Mouse (Mus musculus) small intestine, adult 2 months (tissue): Measurements from ENCODE around the gene Axl. TPM values are rescaled to one million over a fixed set of nuclear protein-coding genes. Genes with fewer than 3 reads are reported as not detected.
"Not testable (repeated sequence)": the region's sequence is repeated elsewhere in the genome, so short reads cannot be mapped to it uniquely, and the experiment has no call there.

Experiments used
- H3K27ac ChIP-seq: fragments of 200-500 bp; 2 replicates; pipeline ENCODE4 v1.5.1; 2012; ENCODE audit warnings: low read depth, low read length, control low read depth, inconsistent platforms; ENCODE audit not compliant: insufficient read depth
- H3K27me3 ChIP-seq: fragments of 200-500 bp; 2 replicates; pipeline ENCODE4 v1.6.1; 2012; ENCODE audit warnings: mild to moderate bottlenecking, moderate library complexity, low read length, inconsistent platforms; ENCODE audit not compliant: control insufficient read depth, insufficient read depth
- H3K36me3 ChIP-seq: fragments of 200-500 bp; 2 replicates; pipeline ENCODE4 v1.6.1; 2012; ENCODE audit warnings: mild to moderate bottlenecking, low read length, control low read depth, inconsistent platforms; ENCODE audit not compliant: control insufficient read depth, insufficient read depth
- H3K4me1 ChIP-seq: fragments of 200-500 bp; 2 replicates; pipeline ENCODE4 v1.6.1; 2012; ENCODE audit warnings: low read length, inconsistent platforms, mixed read lengths; ENCODE audit not compliant: control insufficient read depth, insufficient read depth, insufficient read length
- H3K4me3 ChIP-seq: fragments of 200-500 bp; 2 replicates; pipeline ENCODE4 v1.5.1; 2012; ENCODE audit warnings: low read depth, mild to moderate bottlenecking, control low read depth, inconsistent platforms, low read length, moderate library complexity
- CTCF ChIP-seq: fragments of 200-500 bp; IDR thresholded peaks from 2 replicates; pipeline ENCODE4 v1.5.1; 2012; ENCODE audit warnings: low read depth, mild to moderate bottlenecking, control low read depth, inconsistent platforms, low read length, moderate library complexity, mixed read lengths; ENCODE audit not compliant: insufficient replicate concordance, insufficient read length; ENCODE audit errors: extremely low read depth
- POLR2A ChIP-seq: fragments of 200-500 bp; IDR thresholded peaks from 2 replicates; pipeline ENCODE4 v1.6.1; 2012; ENCODE audit warnings: low read depth, mild to moderate bottlenecking, control low read depth, inconsistent platforms, low read length, moderate library complexity
- WGBS: fragments of 180-500 bp; shearing (Covaris S2); methylation state at CpG from one replicate; pipeline ENCODE4 v1.1.7; 2018; 5-methylcytosine and 5-hydroxymethylcytosine counted together
- polyA plus RNA-seq: library from polyadenylated mRNA; depleted of rRNA; stranded (reverse); fragments of >200 nt; gene quantifications from 2 replicates; pipeline ENCODE4 v1.2.3, GENCODE M21; 2012

Gene Axl
- polyA plus RNA-seq, 1 experiment, result 14.4 TPM

DNA sequence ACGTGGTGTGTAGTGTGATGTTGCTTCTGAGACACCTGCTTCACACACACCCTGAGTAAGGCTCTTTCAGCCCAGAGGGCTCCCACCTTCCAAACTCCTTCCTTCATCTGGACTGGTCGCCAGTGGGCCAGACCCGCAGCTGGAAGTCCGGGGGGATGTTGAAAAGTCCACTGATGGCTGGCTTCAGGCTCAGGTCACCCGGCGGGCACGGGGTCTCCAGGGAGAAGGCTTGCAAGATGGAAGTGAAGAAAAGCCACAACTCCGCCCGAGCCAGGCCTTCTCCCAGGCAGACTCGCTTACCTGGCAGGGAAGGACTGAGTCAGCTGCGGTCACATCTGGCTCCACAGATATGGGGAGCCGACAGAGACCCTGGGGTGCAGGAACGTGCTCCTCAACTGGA, 15.0 kb upstream of the Axl start:
- Histone ChIP-seq H3K27ac (no peak overlapping the region; the same call in 1 of the 2 replicates), H3K27me3 (no peaks in the 10 kb centered on the region), H3K36me3 (peaks cover 22% of the 10 kb centered on the region), H3K4me3 (no peak overlapping the region), H3K4me1 (peaks cover 7% of the 10 kb centered on the region)
- WGBS, result 89% methylated on average over 13 of the region's 13 CpGs
- no peak for TF ChIP-seq CTCF
- no peak for TF ChIP-seq POLR2A

DNA sequence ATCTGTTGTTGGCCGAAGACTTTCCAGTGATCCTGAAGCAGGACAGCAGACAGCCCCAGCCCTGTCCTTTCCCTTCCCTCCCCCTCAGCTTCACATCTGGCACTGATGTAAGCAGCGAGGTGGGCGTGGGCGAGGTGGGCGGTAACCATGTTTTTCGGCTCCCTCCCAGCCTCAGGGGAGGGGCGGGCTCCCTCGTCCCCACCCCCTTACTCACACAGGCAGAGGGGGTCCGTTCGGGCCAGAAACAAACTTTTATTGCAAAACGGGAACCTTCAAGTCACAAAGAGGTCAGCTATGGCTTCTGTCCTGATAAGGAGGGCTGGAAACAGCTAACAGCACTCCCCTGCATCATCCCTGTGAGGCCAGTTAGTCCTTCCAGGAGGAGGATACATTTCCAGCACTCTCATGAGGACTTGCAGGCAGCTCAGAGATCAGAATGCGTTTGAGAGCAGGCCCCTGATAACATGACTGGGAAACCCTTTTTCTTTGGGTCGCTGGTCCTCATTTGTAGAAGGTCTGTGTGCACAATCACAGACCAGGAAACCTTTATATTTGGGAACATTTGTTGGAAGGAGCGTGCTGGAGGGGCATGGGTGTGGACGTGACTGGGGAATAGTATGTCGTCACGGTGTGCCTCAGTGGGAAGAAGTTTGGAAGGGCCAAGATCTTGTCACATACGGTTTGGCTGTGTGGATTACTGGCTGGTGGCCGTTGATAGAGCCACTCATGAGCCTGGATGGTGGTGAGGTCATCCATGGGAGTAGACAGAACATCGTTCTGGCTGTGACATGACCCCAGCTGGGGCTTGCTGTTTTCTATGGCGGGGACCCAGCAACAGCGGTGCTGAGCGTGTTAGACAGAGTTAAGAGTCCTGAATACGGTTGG, 14.0 kb upstream of the Axl start:
- H3K4me1 ChIP-seq, result peaks cover 7% of the 10 kb centered on the region
- H3K27me3 ChIP-seq, result no peaks in the 10 kb centered on the region
- H3K4me3 ChIP-seq, result no peak overlapping the region
- TF ChIP-seq CTCF (no peak), POLR2A (no peak)
- peak overlapping the region; percentile 61 for H3K27ac ChIP-seq
- H3K36me3 ChIP-seq, result peaks cover 15% of the 10 kb centered on the region
- WGBS, result 61% methylated on average over 24 of the region's 24 CpGs

DNA sequence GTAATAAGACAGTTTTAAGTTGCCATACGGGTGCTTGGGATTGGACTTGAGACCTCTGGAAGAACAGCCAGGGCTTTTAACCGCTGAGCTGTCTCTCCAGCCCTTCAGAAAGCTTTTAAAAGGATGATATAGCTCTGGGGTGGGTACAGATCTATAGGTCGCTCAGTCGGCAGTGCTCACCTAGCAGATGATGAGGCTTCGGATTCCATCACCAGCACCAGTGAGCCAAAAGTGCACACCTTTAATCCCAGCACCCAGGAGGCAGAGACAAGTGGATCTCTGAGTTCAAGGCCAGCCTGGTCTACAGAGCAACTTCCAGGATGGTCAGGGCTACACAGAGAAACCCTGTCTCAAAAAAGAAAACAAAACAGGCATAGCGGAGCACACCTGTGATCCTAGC, 12.5 kb upstream of the Axl start:
- Histone ChIP-seq H3K36me3 (peaks cover 12% of the 10 kb centered on the region), H3K27me3 (no peaks in the 10 kb centered on the region), H3K4me1 (peaks cover 7% of the 10 kb centered on the region), H3K27ac (no peak overlapping the region), H3K4me3 (no peak overlapping the region)
- TF ChIP-seq POLR2A (no peak), CTCF (no peak)
- WGBS, result 91% methylated on average over 6 of the region's 6 CpGs

DNA sequence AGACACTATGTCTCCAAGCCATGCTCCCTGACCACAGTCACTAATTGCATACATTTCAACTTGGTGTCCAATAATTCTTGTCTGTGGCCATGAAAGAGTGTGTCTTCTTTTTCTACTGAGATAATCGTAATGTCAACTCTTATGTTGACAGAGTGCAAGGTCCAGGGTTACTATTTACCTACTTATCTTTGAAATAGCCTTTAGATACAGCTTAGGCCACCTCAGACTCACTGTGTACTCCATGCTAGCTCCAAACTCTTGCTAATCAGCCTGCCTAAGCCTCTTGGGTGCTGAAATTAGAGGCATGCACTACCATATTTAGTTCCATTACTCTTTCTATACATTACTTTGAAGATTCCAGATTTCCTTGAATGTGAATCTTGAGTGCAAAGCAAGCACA, 10.9 kb upstream of the Axl start:
- peaks cover 5% of the 10 kb centered on the region; the same call in 1 of the 2 replicates for H3K4me1 ChIP-seq
- H3K27ac ChIP-seq, result no peak overlapping the region
- WGBS, result 23% methylated on average over 1 of the region's 1 CpGs
- no peaks in the 10 kb centered on the region for H3K27me3 ChIP-seq
- TF ChIP-seq POLR2A, result no peak
- TF ChIP-seq CTCF, result no peak
- H3K4me3 ChIP-seq, result no peak overlapping the region
- peaks cover 9% of the 10 kb centered on the region for H3K36me3 ChIP-seq

DNA sequence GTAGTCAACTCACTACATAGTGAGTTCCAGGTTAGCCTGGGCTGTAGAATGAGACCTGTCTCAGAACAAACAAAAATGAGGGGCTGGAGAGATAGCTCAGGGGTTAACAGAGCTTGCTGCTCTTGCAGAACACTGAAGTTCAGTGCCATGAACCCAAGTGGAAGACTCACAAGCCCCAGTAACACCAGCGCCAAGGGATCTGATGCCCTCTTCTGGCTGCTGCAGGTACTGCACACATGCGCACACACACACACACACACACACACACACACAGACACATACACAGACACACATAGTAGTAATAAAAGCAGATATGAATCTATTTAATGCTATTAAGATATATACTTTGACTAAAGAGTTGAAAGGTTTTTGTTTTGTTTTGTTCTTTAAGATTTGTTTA, 10.0 kb upstream of the Axl start:
- Histone ChIP-seq H3K27me3 (no peaks in the 10 kb centered on the region), H3K27ac (no peak overlapping the region), H3K4me1 (peaks cover 5% of the 10 kb centered on the region; the same call in 1 of the 2 replicates), H3K36me3 (peaks cover 6% of the 10 kb centered on the region), H3K4me3 (no peak overlapping the region)
- WGBS, result 82% methylated on average over 2 of the region's 2 CpGs
- TF ChIP-seq CTCF, result peak; percentile 39; the same call in 1 of the 2 replicates
- TF ChIP-seq POLR2A, result no peak

DNA sequence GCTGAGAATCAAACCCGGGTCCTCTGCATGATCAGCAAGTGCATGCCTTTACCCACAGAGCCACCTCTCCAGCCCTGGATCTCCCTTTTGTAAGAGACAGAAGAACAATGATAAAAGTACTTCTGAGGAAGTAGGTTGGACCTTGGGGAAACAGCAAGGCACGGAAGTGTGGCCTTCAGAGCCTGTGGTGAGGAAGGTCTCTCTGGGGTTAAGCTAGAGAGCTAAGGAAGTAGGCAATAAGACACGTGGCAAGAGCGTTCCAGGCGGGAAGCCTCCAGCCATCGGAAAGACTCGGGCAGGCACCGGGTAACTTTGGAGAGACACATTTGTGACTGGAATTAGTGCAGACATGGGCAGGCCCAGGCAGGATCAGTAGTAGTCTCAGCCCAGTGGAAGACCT, 6.3 kb upstream of the Axl start:
- WGBS, result 75% methylated on average over 8 of the region's 8 CpGs

DNA sequence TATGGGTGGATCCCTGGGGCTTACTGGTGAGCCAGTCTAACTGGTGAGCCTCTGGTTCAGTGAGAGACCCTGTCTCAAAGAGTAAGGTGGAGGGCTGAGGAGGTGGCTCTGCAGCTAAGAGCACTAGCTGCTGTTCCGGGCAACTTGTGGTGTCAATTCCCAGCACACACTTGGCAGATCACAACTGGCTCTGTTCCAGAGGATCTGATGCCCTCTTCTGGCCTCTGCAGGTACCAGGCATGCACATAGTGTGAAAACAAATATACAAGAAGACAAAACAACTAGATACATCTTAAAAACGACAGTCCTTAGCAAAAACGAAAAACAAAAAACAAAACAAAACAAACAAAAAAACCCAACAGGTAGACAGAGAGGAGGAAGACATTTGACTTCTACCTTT, 5.2 kb upstream of the Axl start:
- WGBS, result 64% methylated on average over 3 of the region's 3 CpGs
- TF ChIP-seq POLR2A (no peak), CTCF (no peak)
- Histone ChIP-seq H3K4me3 (no peak overlapping the region), H3K4me1 (no peaks in the 10 kb centered on the region; the same call in 1 of the 2 replicates), H3K36me3 (no peaks in the 10 kb centered on the region), H3K27me3 (no peaks in the 10 kb centered on the region), H3K27ac (no peak overlapping the region)

More for the DNA sequence above, 6.3 kb upstream of the Axl start:
- Histone ChIP-seq H3K4me3 (no peak overlapping the region), H3K27ac (no peak overlapping the region), H3K4me1 (peaks cover 5% of the 10 kb centered on the region; the same call in 1 of the 2 replicates), H3K36me3 (no peaks in the 10 kb centered on the region), H3K27me3 (no peaks in the 10 kb centered on the region)
- no peak for TF ChIP-seq POLR2A
- TF ChIP-seq CTCF, result no peak

DNA sequence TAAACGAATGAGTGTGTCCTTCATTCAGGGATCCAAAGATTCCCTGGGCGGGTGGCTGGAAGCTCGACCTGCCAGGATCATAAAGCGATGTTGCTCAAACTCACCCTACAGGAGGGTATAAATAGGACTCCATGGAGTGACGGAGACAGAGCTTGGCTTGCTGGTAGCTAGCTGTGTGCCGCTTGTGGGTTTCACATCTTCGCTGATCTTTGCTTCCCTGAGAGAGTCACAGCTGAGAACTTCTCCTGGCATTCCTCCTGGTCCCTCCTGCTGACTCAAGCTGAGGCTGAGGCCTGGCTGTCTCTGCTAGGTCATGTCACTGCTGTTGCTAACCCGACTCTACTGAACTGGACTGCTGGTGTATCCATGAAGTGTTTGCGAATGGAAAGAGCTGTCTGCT, 4.5 kb upstream of the Axl start:
- 66% methylated on average over 9 of the region's 9 CpGs for WGBS
- H3K4me1 ChIP-seq, H3K27me3 ChIP-seq, H3K27ac ChIP-seq, H3K4me3 ChIP-seq, H3K36me3 ChIP-seq: not testable (repeated sequence)
